10 mouse cellular contexts compared by ENCODE assay signal in genomic region chr7:134892972-134893371, GRCm38 (mm10). TPM values are rescaled to one million over a fixed set of nuclear protein-coding genes. Genes with fewer than 3 reads are reported as not detected.
DNase-seq lines count a peak whose midpoint lies in the region; TF ChIP-seq lines count a peak whose summit lies in the region.
"Had no signal": no experiment of that assay in that cellular context is flagged by ENCODE, and none has a peak within 500 bp of the region (broad histone marks: within the 10 kb centered on the region; RNA-seq: fewer than 3 reads in every experiment).

No protein-coding gene starts in this region.

- no peaks in the 10 kb centered on the region for H3K36me3 ChIP-seq in MEL (ENCODE audit: control insufficient read depth in 1 of 2, insufficient read depth in 2 of 2, low read length in 2 of 2)
- H3K36me3 ChIP-seq: lung, embryonic 15.5 days had no signal

- no peak overlapping the region for H3K27ac ChIP-seq in MEL (ENCODE audit: control insufficient read depth, low read depth, low read length)
- H3K27ac ChIP-seq: lung, embryonic 15.5 days had no signal

- H3K9ac ChIP-seq in MEL (ENCODE audit: control insufficient read depth, low read depth, low read length, poor library complexity, severe bottlenecking): no peak overlapping the region
- H3K9ac ChIP-seq: lung, embryonic 15.5 days had no signal

- no peak for TF ChIP-seq POLR2A in MEL (IDR thresholded peaks at IDR 0.05; ENCODE audit: control insufficient read depth in 1 of 2, insufficient read depth in 1 of 2, low read depth in 1 of 2, low read length in 2 of 2, poor library complexity in 1 of 2)

- no peaks in the 10 kb centered on the region for H3K79me2 ChIP-seq in MEL (ENCODE audit: control insufficient read depth, insufficient read depth, low read length, poor library complexity)

- peak in 2 of 3 experiments; percentile 14 to 19; a peak in 2 of 6 replicates for TF ChIP-seq CTCF in MEL (IDR thresholded peaks at IDR 0.05 in 2 of 3, conservative IDR thresholded peaks at IDR 0.05 in 1 of 3; ENCODE audit: control insufficient read depth in 1 of 3, insufficient read depth in 1 of 3, low read depth in 2 of 3, low read length in 3 of 3, poor library complexity in 1 of 3, severe bottlenecking in 1 of 3)

- TF ChIP-seq EP300 in MEL (IDR thresholded peaks at IDR 0.05; ENCODE audit: low read depth in 1 of 2, low read length in 2 of 2): no peak

- H3K4me3 ChIP-seq in MEL (ENCODE audit: control insufficient read depth in 1 of 2, insufficient read depth in 1 of 2, low read depth in 2 of 2, low read length in 2 of 2): no peak overlapping the region
- H3K4me3 ChIP-seq: lung, embryonic 15.5 days had no signal

- H3K4me1 ChIP-seq in MEL (ENCODE audit: control insufficient read depth in 1 of 2, insufficient read depth in 2 of 2, low read length in 2 of 2): no peaks in the 10 kb centered on the region
- H3K4me1 ChIP-seq: lung, embryonic 15.5 days had no signal

- no peaks in the 10 kb centered on the region for H3K9me3 ChIP-seq in MEL (replicated peaks; ENCODE audit: insufficient read depth, low read length)
- H3K9me3 ChIP-seq: lung, embryonic 15.5 days had no signal

- no peaks in the 10 kb centered on the region for H3K27me3 ChIP-seq in MEL (ENCODE audit: control insufficient read depth in 1 of 2, insufficient read depth in 2 of 2, low read length in 2 of 2)
- H3K27me3 ChIP-seq: lung, embryonic 15.5 days had no signal

- TF ChIP-seq RAD21 in MEL (IDR thresholded peaks at IDR 0.05; ENCODE audit: low read depth, low read length): no peak

- peak; percentile 8 for DNase-seq in heart, postnatal 4 days
- no peak for DNase-seq in heart, adult 8-10 months (ENCODE audit: low spot score)
- DNase-seq in 3T3-L1 (ENCODE audit: low read depth, low spot score): peak; percentile 42
- DNase-seq in MEL (ENCODE audit: low read depth, low spot score): peak; percentile 2
- peak; percentile 14 to 61 for DNase-seq in kidney, postnatal 36 days
- no peak for DNase-seq in gastrocnemius, adult 18-20 months (ENCODE audit: low spot score)
- DNase-seq in Muller cell, postnatal 12 days (ENCODE audit: inconsistent ontology term): no peak
- DNase-seq: spleen, adult 18-20 months had no signal

TF ChIP-seq in MEL, 35 proteins besides CTCF, POLR2A, EP300 and RAD21:
- TF ChIP-seq USF1 (IDR thresholded peaks at IDR 0.05; ENCODE audit: low read depth, low read length) (no peak), CHD1 (IDR thresholded peaks at IDR 0.05; ENCODE audit: low read depth, low read length) (no peak), BHLHE40 (IDR thresholded peaks at IDR 0.05; ENCODE audit: borderline replicate concordance, low read depth, low read length) (no peak), NRF1 (IDR thresholded peaks at IDR 0.05; ENCODE audit: insufficient read depth, low read depth, low read length, poor library complexity, severe bottlenecking) (no peak), ELF1 (IDR thresholded peaks at IDR 0.05; ENCODE audit: low read depth, low read length) (no peak), ETS1 (IDR thresholded peaks at IDR 0.05; ENCODE audit: low read depth, low read length) (no peak), MXI1 (IDR thresholded peaks at IDR 0.05; ENCODE audit: low read depth, low read length) (no peak), MAZ (IDR thresholded peaks at IDR 0.05; ENCODE audit: low read depth, low read length) (no peak), CHD2 (IDR thresholded peaks at IDR 0.05; ENCODE audit: low read length) (no peak), ZKSCAN1 (IDR thresholded peaks at IDR 0.05; ENCODE audit: low read depth, low read length) (no peak)

RNA-seq across cellular contexts. Expression of gene Fam196a, which starts 45.3 kb away (rescaled TPM):
- not detected for total RNA-seq in heart, postnatal 4 days (2021)
- total RNA-seq in heart, adult 8-10 months (2022): not detected
- total RNA-seq in MEL (2012; rRNA removed): not detected in 2 replicates
- polyA plus RNA-seq in MEL (2012; ENCODE audit: insufficient read depth in 1 of 2, insufficient read length in 2 of 2, low read depth in 1 of 2, low replicate concordance in 2 of 2, missing spikeins in 1 of 2): not detected
- total RNA-seq in gastrocnemius, adult 18-20 months (2021): under 1 TPM in 1 of 2 experiments, not detected in 1; 0.07 TPM
- total RNA-seq: heart, postnatal 10 days had no signal

Comparison
In these comparisons a context has a peak if more than half of its experiments do, and no peak if none do; other contexts are left out.
1. DNase-seq: peak in heart, postnatal 4 days (single experiment), 3T3-L1 (single experiment), MEL (single experiment) and kidney, postnatal 36 days (2 of 2); none in heart, adult 8-10 months (single experiment), gastrocnemius, adult 18-20 months (single experiment) and Muller cell, postnatal 12 days (single experiment).